Mouse (Mus musculus) lung, embryonic 15.5 days (tissue): Measurements from ENCODE around the gene Akt1s1. TPM values are rescaled to one million over a fixed set of nuclear protein-coding genes. Genes with fewer than 3 reads are reported as not detected.

Source experiments
- ATAC-seq: fragments of 200-750 bp; cut with Nextera tagmentation; 2 replicates; pipeline ENCODE4 v1.8.0; 2017; ENCODE audit warnings: moderate number of reproducible peaks, borderline replicate concordance; ENCODE audit not compliant: low FRiP score, low TSS enrichment; ENCODE audit errors: extremely low read depth
- H3K27ac ChIP-seq: fragments of 300-500 bp; sonication (generic); 2 replicates; pipeline ENCODE4 v1.5.1; 2015; ENCODE audit warnings: moderate library complexity, mild to moderate bottlenecking, inconsistent platforms
- H3K27me3 ChIP-seq: fragments of 300-500 bp; sonication (generic); 2 replicates; pipeline ENCODE4 v1.6.1; 2015; ENCODE audit warnings: inconsistent platforms
- H3K36me3 ChIP-seq: fragments of 300-500 bp; sonication (generic); 2 replicates; pipeline ENCODE4 v1.6.1; 2015; ENCODE audit warnings: inconsistent platforms
- H3K4me1 ChIP-seq: fragments of 300-500 bp; sonication (generic); 2 replicates; pipeline ENCODE4 v1.6.1; 2015; ENCODE audit warnings: inconsistent platforms
- H3K4me2 ChIP-seq: fragments of 300-500 bp; sonication (generic); 2 replicates; pipeline ENCODE4 v1.6.1; 2015; ENCODE audit warnings: inconsistent platforms, mild to moderate bottlenecking, moderate library complexity
- H3K4me3 ChIP-seq: fragments of 300-500 bp; sonication (generic); 2 replicates; pipeline ENCODE4 v1.5.1; 2015; ENCODE audit warnings: mild to moderate bottlenecking, inconsistent platforms
- H3K9ac ChIP-seq: fragments of 300-500 bp; sonication (generic); 2 replicates; pipeline ENCODE4 v1.6.1; 2015; ENCODE audit warnings: inconsistent platforms
- H3K9me3 ChIP-seq: fragments of 300-500 bp; sonication (generic); 2 replicates; pipeline ENCODE4 v1.6.1; 2016; ENCODE audit warnings: inconsistent platforms
- whole genome bisulfite sequencing: fragments of 180-500 bp; shearing (Covaris S2); methylation state at CpG from one replicate; pipeline ENCODE4 v1.1.7; 2015; 5-methylcytosine and 5-hydroxymethylcytosine counted together
- polyA plus RNA-seq: library from polyadenylated mRNA; unstranded; fragments of >200 nt; fragmentation: Nextera tagmentation; extraction: Ambion mirVana; gene quantifications from 2 replicates; pipeline ENCODE4 v1.2.1, GENCODE M21; 2015

Akt1s1 gene
- polyA plus RNA-seq, 1 experiment from 2014 or later: 111 TPM

DNA sequence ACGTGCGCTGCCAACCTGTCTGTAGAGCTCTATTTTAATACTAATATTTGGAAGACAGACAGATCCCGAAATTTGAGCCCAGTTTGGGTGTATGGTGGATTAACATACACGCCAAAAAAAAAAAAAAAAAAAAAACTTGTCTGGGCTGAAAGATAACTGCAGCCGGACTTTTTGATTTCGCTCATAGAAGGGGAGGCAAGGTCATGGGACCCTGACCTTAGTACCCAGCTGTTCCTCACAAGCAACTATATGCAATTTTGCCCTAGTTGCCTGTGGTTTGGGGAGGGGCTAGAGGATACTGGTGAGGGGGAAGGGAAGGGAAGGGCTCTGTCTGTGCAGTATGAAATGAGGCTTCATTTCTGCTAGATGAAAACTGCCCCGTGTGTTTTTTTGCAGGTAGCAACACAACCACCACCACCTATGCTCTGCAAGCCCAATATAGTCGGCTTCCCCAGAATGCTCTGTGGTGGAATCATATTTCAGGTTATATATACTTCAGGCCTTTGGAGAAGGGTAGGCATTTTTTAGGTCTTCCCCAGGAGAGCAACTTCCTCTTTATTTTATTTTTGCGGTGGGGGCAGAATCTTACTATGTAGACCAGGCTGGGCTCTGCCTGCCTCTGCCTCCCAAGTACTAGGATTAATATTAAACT is 7.6 kb downstream of the Akt1s1 start:
- H3K27me3 ChIP-seq: no peaks in the 10 kb centered on the region
- no peaks in the 10 kb centered on the region for H3K9me3 ChIP-seq
- no peak for ATAC-seq
- H3K9ac ChIP-seq: peak overlapping the region; percentile 80
- peaks cover 67% of the 10 kb centered on the region for H3K4me1 ChIP-seq
- H3K4me3 ChIP-seq: peak overlapping the region; percentile 77
- H3K36me3 ChIP-seq: peaks cover 8% of the 10 kb centered on the region; the same call in 1 of the 2 replicates
- peak overlapping the region; percentile 95 for H3K27ac ChIP-seq
- 58% methylated on average over 9 of the region's 9 CpGs for WGBS
- H3K4me2 ChIP-seq: peak overlapping the region; percentile 91

DNA sequence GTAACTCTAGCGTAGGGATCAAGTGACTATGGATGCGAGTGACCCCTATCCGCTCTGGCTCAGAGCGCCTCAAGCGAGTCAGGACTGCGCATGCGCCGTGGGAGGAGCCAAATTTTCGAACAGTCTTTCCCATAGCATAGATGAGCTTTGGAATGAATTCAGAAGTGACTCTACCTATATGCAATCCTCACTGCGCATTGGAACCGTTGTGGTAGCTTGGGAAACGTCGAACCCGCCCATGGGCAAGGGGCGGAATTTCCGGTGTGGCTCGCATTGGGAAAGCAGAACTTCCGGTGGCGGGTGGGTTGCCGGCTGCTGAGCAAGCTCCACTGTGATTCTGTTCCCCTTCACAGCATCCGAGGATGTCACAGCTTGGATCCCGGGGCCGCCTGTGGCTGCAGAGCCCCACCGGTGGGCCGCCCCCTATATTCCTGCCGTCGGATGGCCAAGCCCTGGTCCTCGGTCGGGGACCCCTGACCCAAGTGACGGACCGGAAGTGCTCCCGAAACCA is 8.3 kb downstream of the Akt1s1 start, which contains the start of gene Pnkp:
Gene Pnkp (plus strand): TSS at position 98 of the 511 bp plus-strand sequence.
- under 1% methylated on average over 32 of the region's 32 CpGs for WGBS
- Histone ChIP-seq H3K4me3 (peak within 1 kb of the TSS; percentile 77), H3K4me2 (peak within 1 kb of the TSS; percentile 91), H3K9ac (peak within 1 kb of the TSS; percentile 80), H3K4me1 (peaks cover 68% of the 10 kb centered on the region), H3K27ac (peak within 1 kb of the TSS; percentile 95), H3K27me3 (no peaks in the 10 kb centered on the region), H3K9me3 (no peaks in the 10 kb centered on the region), H3K36me3 (peaks cover 15% of the 10 kb centered on the region)
- peak; percentile 23 for ATAC-seq

DNA sequence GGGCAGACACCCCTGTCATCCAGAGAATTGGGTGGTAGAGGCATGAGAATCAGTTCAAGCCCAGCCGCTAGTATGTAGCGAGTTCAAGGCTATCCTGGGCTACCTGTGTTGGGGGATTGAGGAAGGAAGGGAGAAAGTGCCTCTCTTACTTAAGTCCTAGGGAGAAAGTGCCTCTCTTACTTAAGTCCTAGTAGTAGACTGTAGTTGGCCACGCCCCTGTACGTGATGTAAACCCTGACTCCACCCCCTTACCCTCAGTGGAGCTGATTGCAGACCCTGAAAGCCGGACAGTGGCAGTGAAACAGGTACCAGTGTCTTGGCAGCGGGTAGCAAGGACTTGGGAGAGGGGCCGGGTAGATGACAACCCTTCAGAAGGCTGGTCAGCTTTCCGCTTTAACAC is 9.1 kb downstream of the Akt1s1 start:
- Histone ChIP-seq H3K9me3 (no peaks in the 10 kb centered on the region), H3K9ac (peak overlapping the region; percentile 80), H3K4me3 (peak overlapping the region; percentile 77), H3K27me3 (no peaks in the 10 kb centered on the region), H3K4me2 (peak overlapping the region; percentile 91), H3K4me1 (peaks cover 69% of the 10 kb centered on the region), H3K36me3 (peaks cover 17% of the 10 kb centered on the region), H3K27ac (peak overlapping the region; percentile 95; the same call in 1 of the 2 replicates)
- 22% methylated on average over 8 of the region's 8 CpGs for WGBS
- no peak for ATAC-seq

DNA sequence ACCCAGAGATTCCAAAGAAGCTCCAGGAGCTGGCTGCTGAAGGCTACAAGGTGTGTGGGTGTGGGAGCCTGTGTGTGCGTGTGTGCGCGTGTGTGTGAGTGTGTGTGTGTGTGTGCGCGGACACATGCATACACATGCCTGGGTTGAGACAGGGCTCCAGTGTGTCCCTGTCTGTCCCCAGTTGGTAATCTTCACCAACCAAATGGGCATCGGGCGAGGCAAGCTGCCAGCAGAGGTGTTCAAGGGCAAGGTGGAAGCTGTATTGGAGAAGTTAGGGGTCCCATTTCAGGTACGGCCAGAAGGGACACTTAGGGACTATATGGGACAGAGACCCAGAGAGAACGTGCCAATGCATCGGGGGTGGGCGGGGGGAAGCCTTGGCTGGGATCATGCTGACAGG is 11.1 kb downstream of the Akt1s1 start:
- WGBS: 86% methylated on average over 11 of the region's 11 CpGs
- Histone ChIP-seq H3K9ac (no peak overlapping the region), H3K27me3 (no peaks in the 10 kb centered on the region), H3K4me1 (peaks cover 59% of the 10 kb centered on the region), H3K27ac (no peak overlapping the region), H3K4me3 (no peak overlapping the region), H3K4me2 (no peak overlapping the region), H3K36me3 (peaks cover 35% of the 10 kb centered on the region), H3K9me3 (no peaks in the 10 kb centered on the region)
- no peak for ATAC-seq

DNA sequence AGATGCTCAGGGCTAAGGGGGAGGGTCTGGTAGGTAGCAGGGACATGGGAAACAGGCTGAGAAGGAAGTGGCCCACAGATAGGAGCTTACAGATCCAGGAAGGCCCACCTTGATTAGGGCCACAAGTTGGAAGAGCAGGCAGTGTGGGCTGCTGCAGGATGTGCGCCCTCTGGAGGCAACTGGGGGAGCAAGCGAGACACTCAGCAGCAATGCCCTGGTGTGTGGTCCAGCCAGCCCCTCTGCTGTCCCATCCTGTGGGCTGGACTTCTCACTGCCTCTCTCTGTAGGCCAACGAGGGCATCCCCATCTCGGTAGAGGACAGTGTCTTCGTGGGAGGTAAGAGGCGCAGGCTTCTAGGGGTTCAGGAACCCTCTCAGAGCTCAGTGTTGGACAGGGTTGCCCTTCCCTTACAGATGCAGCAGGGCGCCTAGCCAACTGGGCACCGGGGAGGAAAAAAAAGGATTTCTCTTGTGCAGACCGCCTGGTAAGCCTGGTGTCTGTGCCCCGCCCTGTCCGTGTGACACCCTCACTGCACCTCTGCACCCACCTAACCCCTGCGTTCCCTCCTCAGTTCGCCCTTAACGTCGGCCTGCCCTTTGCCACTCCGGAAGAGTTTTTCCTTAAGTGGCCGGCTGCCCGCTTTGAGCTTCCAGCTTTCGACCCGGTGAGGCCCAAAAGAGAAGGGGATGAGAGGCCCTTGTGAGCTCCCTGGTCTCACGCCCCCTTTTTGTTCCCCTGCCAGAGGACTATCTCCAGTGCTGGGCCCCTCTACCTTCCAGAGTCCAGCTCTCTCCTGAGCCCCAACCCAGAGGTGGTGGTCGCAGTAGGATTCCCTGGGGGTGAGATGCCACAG is 12.0 kb downstream of the Akt1s1 start:
- H3K36me3 ChIP-seq: peaks cover 43% of the 10 kb centered on the region
- H3K4me1 ChIP-seq: peaks cover 60% of the 10 kb centered on the region
- ATAC-seq: peak; percentile 51; the same call in 1 of the 2 replicates
- H3K27me3 ChIP-seq: no peaks in the 10 kb centered on the region
- peak overlapping the region; percentile 67 for H3K27ac ChIP-seq
- peak overlapping the region; percentile 4; the same call in 1 of the 2 replicates for H3K4me3 ChIP-seq
- no peaks in the 10 kb centered on the region for H3K9me3 ChIP-seq
- H3K9ac ChIP-seq: no peak overlapping the region
- H3K4me2 ChIP-seq: no peak overlapping the region; the same call in 1 of the 2 replicates
- 38% methylated on average over 22 of the region's 22 CpGs for WGBS

DNA sequence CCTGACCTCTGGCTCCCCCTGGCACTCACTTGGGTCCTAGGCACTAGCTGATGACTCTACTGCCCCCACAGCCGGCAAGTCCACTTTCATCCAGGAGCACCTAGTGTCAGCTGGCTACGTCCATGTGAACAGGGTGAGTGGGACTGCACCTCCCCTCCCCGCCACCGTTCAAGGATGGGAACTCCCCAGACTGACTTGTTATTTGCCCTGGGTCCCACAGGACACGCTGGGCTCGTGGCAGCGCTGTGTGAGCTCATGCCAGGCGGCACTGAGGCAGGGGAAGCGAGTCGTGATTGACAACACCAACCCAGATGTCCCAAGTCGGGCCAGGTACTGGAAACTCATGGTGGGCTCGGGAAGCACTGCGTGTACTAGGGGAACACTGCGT is 12.6 kb downstream of the Akt1s1 start:
- H3K36me3 ChIP-seq: peaks cover 43% of the 10 kb centered on the region
- no peaks in the 10 kb centered on the region for H3K27me3 ChIP-seq
- H3K9ac ChIP-seq: no peak overlapping the region
- H3K4me3 ChIP-seq: no peak overlapping the region
- no peak overlapping the region for H3K4me2 ChIP-seq
- ATAC-seq: no peak
- no peaks in the 10 kb centered on the region for H3K9me3 ChIP-seq
- peak overlapping the region; percentile 67 for H3K27ac ChIP-seq
- peaks cover 62% of the 10 kb centered on the region for H3K4me1 ChIP-seq
- 75% methylated on average over 14 of the region's 14 CpGs for WGBS

DNA sequence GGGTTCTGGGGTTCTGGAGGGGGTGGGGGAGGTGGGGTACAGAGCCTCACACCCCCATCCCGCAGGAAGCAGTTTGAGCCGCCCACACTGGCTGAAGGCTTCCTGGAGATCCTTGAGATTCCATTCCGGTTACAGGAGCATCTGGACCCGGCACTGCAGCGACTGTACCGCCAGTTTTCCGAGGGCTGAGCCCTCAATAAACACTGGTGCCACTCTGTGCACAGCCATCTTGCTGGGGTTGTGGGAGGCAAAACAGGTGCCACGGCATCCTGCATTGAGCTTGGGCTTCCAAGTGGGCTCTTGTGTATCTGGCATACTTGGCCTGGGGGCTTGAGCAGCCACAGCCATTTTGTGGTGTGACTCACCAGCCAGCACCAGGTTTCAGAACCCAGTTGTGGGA is 13.6 kb downstream of the Akt1s1 start:
- Histone ChIP-seq H3K4me1 (peaks cover 69% of the 10 kb centered on the region), H3K9me3 (no peaks in the 10 kb centered on the region), H3K4me3 (no peak overlapping the region), H3K9ac (no peak overlapping the region), H3K36me3 (peaks cover 43% of the 10 kb centered on the region), H3K27ac (no peak overlapping the region), H3K27me3 (no peaks in the 10 kb centered on the region), H3K4me2 (no peak overlapping the region)
- 51% methylated on average over 8 of the region's 8 CpGs for WGBS
- no peak for ATAC-seq

DNA sequence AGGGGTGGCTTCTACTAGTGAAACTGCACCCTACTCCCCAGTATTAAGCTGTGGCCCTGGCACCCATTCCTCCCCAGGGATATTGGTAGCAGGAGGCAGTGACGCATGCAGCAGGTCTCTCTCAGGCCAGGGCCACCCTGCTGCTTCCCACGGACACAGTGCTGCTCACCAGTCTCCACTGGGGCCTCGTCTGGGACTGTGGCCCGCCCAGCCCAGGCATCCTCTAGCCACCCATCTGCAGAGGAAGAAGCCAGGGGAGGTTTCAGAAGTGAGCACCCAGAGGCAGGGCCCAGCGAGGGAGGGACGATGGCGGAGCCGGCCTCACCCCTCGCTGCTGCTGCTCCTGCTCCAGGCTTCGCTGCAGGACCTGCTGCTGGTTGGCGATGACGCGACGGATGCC is 14.4 kb downstream of the Akt1s1 start:
- Histone ChIP-seq H3K4me1 (peaks cover 69% of the 10 kb centered on the region), H3K36me3 (peaks cover 43% of the 10 kb centered on the region), H3K9me3 (no peaks in the 10 kb centered on the region), H3K27me3 (no peaks in the 10 kb centered on the region), H3K4me3 (no peak overlapping the region), H3K9ac (no peak overlapping the region), H3K27ac (no peak overlapping the region), H3K4me2 (no peak overlapping the region)
- no peak for ATAC-seq
- WGBS: 87% methylated on average over 14 of the region's 14 CpGs

DNA sequence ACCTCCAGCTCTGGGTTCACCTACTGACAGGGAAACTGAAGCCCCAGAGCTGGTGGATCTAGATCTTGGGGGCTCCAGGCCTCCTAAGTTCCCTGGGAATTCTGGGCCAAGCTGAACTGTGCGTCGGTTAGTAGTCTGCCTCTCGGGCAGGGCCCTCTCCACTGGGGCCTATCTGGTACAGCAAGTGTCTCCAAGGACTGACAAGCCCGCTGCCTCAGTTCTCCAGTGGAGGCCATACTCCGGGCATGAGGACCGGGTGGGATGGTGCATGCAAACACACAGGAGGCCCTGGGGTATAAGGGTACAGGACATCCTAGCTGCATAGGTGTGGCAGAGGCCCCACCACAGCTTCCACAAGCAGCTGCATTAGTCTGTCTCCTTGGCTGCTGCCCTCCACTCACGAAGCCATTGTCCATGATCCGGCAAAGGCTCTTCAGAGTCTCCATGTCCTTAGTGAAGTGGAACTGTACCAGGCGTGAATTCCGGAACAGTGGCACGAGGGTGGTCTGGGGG is 15.2 kb downstream of the Akt1s1 start:
- Histone ChIP-seq H3K4me3 (no peak overlapping the region), H3K9ac (no peak overlapping the region), H3K27ac (no peak overlapping the region), H3K9me3 (no peaks in the 10 kb centered on the region), H3K4me2 (no peak overlapping the region), H3K27me3 (no peaks in the 10 kb centered on the region), H3K4me1 (peaks cover 67% of the 10 kb centered on the region), H3K36me3 (peaks cover 43% of the 10 kb centered on the region)
- 80% methylated on average over 11 of the region's 11 CpGs for WGBS
- ATAC-seq: no peak

DNA sequence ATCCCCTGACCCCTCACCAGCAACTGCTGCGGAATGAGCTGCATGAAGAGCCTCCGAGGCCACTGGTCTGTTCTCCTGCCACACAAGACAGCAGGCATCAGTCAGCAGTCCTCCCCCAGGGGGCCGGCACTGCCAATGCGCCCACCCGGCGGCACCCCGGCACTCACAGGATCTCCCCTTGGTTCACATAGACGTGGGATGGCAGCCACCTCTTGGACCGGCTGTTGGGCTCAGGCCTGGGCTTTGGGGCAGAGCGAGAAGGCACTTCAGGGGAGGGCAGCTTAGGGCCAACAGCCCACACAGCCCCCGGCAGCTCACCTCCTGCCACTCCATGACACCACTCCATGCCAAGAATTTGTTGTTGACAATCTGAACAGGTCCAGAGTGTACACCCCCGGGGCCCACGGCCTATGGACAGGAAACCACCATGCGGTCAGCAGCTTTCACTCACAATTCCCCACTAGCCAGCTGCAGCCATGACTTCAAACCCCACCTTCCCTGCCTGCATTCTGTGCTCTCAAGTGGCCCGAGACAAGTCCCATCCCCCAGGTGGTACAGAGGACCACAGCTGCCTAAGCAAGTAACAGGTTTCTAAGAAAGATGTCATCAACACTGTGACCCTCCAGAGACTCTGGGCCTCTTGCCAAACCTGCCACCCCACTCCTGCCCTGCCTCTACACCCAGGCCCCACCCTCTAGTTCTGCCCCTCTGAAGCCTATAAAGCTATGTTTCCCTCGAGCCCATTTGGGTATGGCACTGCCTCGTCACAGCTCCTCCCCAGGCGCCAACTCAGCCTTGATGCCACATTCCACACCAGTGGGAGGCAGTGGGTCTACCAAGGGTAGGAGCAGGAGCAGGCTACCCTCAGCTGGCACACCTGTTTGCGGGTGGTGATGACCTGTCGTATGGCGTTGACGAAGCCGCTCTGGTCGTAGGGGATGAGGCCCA is 16.1 kb downstream of the Akt1s1 start:
- peak overlapping the region; percentile 21 for H3K9ac ChIP-seq
- peak overlapping the region; percentile 25; the same call in 1 of the 2 replicates for H3K27ac ChIP-seq
- H3K9me3 ChIP-seq: no peaks in the 10 kb centered on the region
- H3K27me3 ChIP-seq: no peaks in the 10 kb centered on the region
- H3K4me2 ChIP-seq: no peak overlapping the region
- WGBS: 70% methylated on average over 24 of the region's 24 CpGs
- peaks cover 43% of the 10 kb centered on the region for H3K36me3 ChIP-seq
- ATAC-seq: no peak
- H3K4me3 ChIP-seq: no peak overlapping the region
- peaks cover 67% of the 10 kb centered on the region for H3K4me1 ChIP-seq
